Comparison of ENCODE assay signal across 22 mouse cellular contexts in the genomic region with DNA sequence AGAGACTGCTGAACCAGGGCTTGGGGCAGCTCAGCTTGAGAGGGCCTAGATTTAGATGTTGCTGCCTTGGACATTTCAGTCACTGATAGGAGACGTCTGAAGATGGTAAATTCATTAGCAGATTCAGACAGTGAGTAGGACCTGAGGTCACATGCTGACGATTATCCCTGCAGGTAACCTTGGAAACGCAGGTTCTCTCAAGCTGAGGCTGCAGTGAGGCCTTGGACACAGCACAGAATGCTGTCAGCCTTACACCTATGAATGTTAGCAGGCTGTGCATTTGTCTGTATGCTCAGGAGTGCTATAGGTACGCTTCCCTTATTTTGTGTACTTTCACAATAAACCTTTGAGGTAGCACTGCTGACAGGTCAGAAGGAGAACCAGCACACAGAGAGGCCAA.
"Had no signal": no experiment of that assay in that cellular context is flagged by ENCODE, and none has a peak within 500 bp of the region (broad histone marks: within the 10 kb centered on the region; RNA-seq: fewer than 3 reads in every experiment).

No protein-coding gene starts in this region.

- H3K4me1 ChIP-seq: megakaryocyte, embryonic 14.5 days had no signal

- ATAC-seq: liver, postnatal 0 days; lung, postnatal 0 days had no signal

- H3K9ac ChIP-seq: limb, embryonic 12.5 days; limb, embryonic 15.5 days; liver, embryonic 14.5 days; liver, postnatal 0 days; lung, embryonic 14.5 days; midbrain, embryonic 12.5 days had no signal

- H3K4me2 ChIP-seq: limb, embryonic 12.5 days; limb, embryonic 15.5 days; liver, embryonic 11.5 days; lung, embryonic 14.5 days; midbrain, embryonic 12.5 days had no signal

- H3K36me3 ChIP-seq: limb, embryonic 12.5 days; limb, embryonic 15.5 days; midbrain, embryonic 12.5 days had no signal

- H3K27ac ChIP-seq: limb, embryonic 12.5 days; limb, embryonic 15.5 days; liver, embryonic 14.5 days; macrophage; midbrain, embryonic 12.5 days; stomach, postnatal 0 days had no signal

- H3K9me3 ChIP-seq: limb, embryonic 12.5 days; limb, embryonic 15.5 days; megakaryocyte, embryonic 14.5 days; midbrain, embryonic 12.5 days had no signal

- H3K4me3 ChIP-seq: limb, embryonic 12.5 days; limb, embryonic 15.5 days; midbrain, embryonic 12.5 days had no signal

- H3K27me3 ChIP-seq: limb, embryonic 12.5 days; limb, embryonic 15.5 days; midbrain, embryonic 12.5 days had no signal

- DNase-seq: kidney, adult 18-20 months; kidney, adult 9 months; kidney, postnatal 14 days; kidney, postnatal 4 days; left cerebral cortex, postnatal 4 days; liver, postnatal 0 days; lung, embryonic 14.5 days; right cerebral cortex, adult 18-20 months; right cerebral cortex, postnatal 14 days; right cerebral cortex, postnatal 4 days; thymus, adult 2 months; thymus, postnatal 14 days; thymus, postnatal 4 days had no signal
